Mouse (Mus musculus) T-cell, adult 66 days (primary cell): Measurements from ENCODE around the gene Hrh2. TPM values are rescaled to one million over a fixed set of nuclear protein-coding genes. Genes with fewer than 3 reads are reported as not detected.

Source experiments
- total RNA-seq, 2 experiments: library from RNA; stranded (reverse); gene quantifications; 3 replicates in 1 of 2; 4 replicates in 1 of 2; pipeline ENCODE4 v1.2.4; 2023

Gene Hrh2
- 10 to 100 TPM; 14.3 to 16.2 TPM for total RNA-seq

GRCm38 (mm10) chr13:54192021-54192481 is at the start of gene Hrh2:
Hrh2 (plus strand) TSS chr13:54192129.

Other genes with a start within 250 kb of the Hrh2 start
- gene Drd1, start 136.4 kb upstream of the Hrh2 start, total RNA-seq: not detected
- gene Sfxn1, start 120.3 kb upstream of the Hrh2 start, total RNA-seq: 10 to 100 TPM; 30.8 to 32.9 TPM
- under 1 TPM; 0.17 to 0.47 TPM for gene Cplx2, start 179.2 kb downstream of the Hrh2 start, total RNA-seq